Mouse (Mus musculus) neural tube, postnatal 0 days (tissue): Measurements from ENCODE around the gene Fam32a. TPM values are rescaled to one million over a fixed set of nuclear protein-coding genes. Genes with fewer than 3 reads are reported as not detected.

Experiments used
- polyA plus RNA-seq: library from polyadenylated mRNA; unstranded; fragments of >200 nt; fragmentation: Nextera tagmentation; extraction: Ambion mirVana; gene quantifications from 2 replicates; pipeline ENCODE4 v1.2.1, GENCODE M21; 2015

The Fam32a gene
- 62.6 and 65.6 TPM in 2 replicates for polyA plus RNA-seq

DNA sequence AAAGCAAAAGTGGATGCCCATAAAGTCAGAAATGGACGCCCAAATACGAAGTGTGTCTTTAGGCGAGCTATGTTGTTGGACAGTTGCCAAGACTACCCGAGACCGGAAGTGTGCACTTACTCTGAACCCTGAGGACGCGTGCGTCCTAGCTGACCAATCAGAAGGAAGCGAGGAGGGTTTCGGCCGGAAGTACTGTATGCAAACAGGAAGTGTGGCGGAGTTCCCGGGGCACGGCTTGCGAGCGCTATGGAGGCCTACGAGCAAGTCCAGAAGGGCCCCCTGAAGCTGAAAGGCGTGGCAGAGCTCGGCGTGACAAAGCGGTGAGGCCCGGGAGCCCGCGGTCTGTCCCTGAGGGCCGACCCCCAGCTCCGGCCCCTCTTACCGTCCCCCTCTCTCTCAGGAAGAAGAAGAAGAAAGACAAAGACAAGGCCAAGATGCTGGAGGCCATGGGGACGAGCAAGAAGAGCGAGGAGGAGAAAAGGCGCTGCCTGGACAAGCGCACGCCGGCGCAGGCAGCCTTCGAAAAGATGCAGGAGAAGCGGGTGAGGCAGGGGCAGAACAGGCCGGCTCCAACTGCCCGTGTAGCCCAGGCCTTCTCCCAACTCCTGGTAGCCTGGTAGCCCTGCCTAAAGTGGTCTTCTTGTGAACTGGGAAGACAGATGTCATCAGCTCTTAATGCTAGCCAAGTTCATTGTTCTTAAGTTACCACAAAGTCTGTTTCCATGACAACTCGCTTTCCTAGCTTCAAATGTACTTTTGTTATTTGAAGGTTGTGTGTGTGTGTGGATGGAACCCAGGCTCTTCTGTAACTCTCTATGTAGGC is at the start of gene Fam32a:
Fam32a (plus strand) TSS at position 190 of the 823 bp plus-strand sequence.

DNA sequence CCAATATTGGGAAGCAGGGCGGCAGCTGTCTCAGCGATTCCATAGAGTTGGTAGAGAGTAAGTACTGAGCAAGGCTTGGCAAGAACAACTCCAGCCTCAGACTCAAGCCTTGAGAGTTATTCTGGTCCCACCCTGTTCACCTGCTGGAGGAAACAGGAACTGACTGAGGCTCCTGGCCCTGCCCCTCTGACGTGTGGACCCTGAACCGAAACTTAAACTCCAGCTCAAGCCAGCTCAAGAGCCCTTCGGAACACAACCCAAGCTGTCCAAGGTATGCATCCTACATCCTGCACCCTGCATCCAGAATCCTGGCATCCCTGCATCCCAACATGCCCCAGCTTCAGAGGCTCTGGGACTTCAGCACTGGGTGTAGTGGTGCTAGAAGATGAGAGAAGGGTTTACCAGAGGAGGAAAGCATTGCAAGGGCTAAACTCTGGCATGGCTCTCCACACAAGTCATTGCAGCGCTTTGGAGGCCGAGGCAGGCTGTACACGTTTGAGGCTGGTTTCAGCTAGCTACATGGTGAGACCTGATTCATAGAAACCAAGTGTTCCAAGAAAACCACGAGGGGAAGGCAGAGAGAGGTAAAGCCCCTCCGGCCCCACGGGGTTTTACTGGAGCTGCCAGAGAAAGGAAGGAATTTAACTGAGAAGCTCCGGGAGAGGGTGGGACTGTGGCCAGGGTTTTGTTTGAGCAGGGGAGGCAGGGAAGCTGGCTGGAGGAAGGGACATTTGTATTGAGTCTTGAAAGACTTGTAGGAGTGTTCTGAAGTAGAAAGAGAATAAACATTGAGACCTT is 29.9 kb upstream of the Fam32a start, which contains the start of gene Hsh2d:
Hsh2d (plus strand) TSS at position 222 of the 798 bp plus-strand sequence.

DNA sequence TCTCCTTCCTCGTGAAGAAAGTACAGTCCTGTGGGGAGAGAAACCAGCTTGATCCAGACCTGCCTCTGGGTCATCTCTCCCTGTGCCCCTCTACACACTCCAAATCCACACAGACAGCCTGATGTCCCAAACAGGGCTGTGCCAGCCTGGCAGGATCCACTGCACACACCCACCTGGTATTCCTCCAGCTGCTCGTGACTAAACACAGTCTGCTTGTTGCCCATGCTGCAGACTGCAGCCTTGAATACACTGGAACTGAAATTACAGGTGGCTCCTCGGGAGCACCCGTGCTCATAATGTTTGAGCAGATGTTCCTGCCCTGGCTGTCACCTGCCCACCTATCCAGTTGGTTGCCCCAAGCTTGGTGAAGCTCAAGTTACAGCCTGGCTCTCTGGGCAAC is 6.8 kb upstream of the Fam32a start, which contains the start of gene Cib3:
Cib3 (minus strand) TSS at position 87 of the 400 bp plus-strand sequence.

DNA sequence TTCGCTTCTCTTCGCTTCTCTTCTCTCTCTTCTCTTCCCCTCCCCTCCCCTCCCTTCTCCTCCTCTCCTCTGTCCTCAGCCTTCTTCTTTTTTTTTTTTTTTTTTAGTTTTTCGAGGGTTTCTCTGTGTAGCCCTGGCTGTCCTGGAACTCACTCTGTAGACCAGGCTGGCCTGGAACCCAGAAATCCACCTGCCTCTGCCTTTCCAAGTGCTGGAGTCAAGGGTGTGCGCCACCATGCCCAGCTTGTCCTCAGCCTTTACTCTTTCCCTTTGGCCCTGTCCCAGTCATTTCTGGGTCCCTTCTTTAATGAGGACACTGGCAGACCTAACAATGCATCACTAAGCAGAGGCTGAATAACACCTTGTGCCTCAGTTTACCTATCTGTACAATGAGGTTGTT is 6.0 kb upstream of the Fam32a start, which contains the start of gene Gm11034:
Gm11034 (minus strand) TSS at position 101 of the 400 bp plus-strand sequence.

DNA sequence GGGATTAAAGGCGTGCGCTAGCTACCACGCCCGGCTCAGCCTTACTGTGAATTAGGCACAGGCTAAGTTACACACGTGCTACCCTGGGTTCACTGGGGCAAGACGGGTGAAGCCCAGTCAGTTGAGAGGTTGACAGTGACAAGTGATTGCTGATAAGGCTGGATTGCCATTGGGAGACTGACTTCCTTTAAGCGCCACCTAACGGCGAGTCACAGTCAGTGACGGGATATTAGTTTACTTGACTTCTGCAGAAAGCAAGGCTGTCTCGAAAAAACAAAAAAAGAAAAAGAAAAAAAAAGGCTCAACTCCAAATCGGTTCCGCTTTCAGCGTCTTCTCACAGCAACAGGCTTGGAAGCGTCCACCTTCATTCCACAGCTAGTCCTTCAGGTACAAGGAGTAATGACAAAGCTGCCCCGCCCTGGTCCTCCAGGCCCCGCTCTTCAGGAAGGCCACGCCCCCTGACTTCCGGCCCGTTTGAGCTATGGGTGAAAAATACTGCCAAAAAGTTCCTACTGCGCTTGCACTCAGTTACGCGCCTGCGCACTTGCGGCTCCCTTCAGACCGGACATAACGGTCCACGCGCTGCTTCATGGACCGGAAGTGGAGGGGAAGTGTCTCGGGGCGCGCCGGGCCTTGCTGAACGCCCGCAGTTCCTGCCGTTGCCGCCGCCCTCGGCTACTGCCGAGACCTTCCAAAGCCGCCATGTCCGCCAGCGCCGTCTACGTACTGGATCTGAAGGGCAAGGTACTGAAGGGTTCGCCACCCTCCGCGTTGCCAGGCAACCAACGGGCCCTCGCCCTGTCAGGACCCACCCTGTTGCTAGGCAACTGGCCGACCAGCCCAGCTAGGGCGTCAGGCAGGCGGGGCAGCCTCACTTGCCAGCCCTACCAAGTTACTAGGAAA is 20.2 kb downstream of the Fam32a start, which contains the start of gene Ap1m1:
Ap1m1 (plus strand) TSS at position 520 of the 904 bp plus-strand sequence.

Other genes with a start within 250 kb of the Fam32a start
- 1.3 and 1.6 TPM in 2 replicates for gene Cyp4f18, start 210.1 kb upstream of the Fam32a start, polyA plus RNA-seq
- gene Olfr372, start 178.5 kb upstream of the Fam32a start, polyA plus RNA-seq = not detected in 2 replicates
- gene Olfr373, start 136.6 kb upstream of the Fam32a start, polyA plus RNA-seq = not detected in 2 replicates
- not detected in 2 replicates for gene Olfr374, start 112.7 kb upstream of the Fam32a start, polyA plus RNA-seq
- 100 and 103 TPM in 2 replicates for gene Tpm4, start 84.8 kb upstream of the Fam32a start, polyA plus RNA-seq
- gene Rab8a, start 58.5 kb upstream of the Fam32a start, polyA plus RNA-seq = 61.4 and 65.5 TPM in 2 replicates
- not detected in 2 replicates for gene Hsh2d, start 30.1 kb upstream of the Fam32a start, polyA plus RNA-seq
- not detected in 2 replicates for gene Cib3, start 6.9 kb upstream of the Fam32a start, polyA plus RNA-seq
- gene Gm11034, start 6.1 kb upstream of the Fam32a start, polyA plus RNA-seq = not detected in 2 replicates
- 198 and 225 TPM in 2 replicates for gene Ap1m1, start 20.3 kb downstream of the Fam32a start, polyA plus RNA-seq
- gene Gm10282, start 85.5 kb downstream of the Fam32a start, polyA plus RNA-seq = 6.4 and 8.0 TPM in 2 replicates
- gene Klf2, start 99.3 kb downstream of the Fam32a start, polyA plus RNA-seq = 12.0 and 15.9 TPM in 2 replicates
- 38.6 and 43.9 TPM in 2 replicates for gene Eps15l1, start 201.7 kb downstream of the Fam32a start, polyA plus RNA-seq
- gene Calr3, start 224.1 kb downstream of the Fam32a start, polyA plus RNA-seq = 1.1 and 1.2 TPM in 2 replicates
- gene 1700030K09Rik, start 224.2 kb downstream of the Fam32a start, polyA plus RNA-seq = 11.4 and 12.8 TPM in 2 replicates